Mouse (Mus musculus) midbrain, postnatal 0 days (tissue): ENCODE data around the gene Mesd. TPM values are rescaled to one million over a fixed set of nuclear protein-coding genes. Genes with fewer than 3 reads are reported as not detected.

Source experiments
- ATAC-seq: fragments of 200-750 bp; cut with Nextera tagmentation; 2 replicates; pipeline ENCODE4 v1.8.0; 2017; ENCODE audit warnings: moderate number of reproducible peaks, mild to moderate bottlenecking, moderate TSS enrichment, moderate library complexity; ENCODE audit not compliant: low FRiP score
- DNase-seq: peaks from one replicate; pipeline ENCODE4 v3.0.0-alpha.2; 2015; ENCODE audit warnings: low spot score
- H3K27ac ChIP-seq: fragments of 300-500 bp; sonication (generic); 2 replicates; pipeline ENCODE4 v1.5.1; 2014; ENCODE audit warnings: low read depth, mild to moderate bottlenecking, low read length, mixed read lengths
- H3K27me3 ChIP-seq: fragments of 300-500 bp; sonication (generic); 2 replicates; pipeline ENCODE4 v1.6.1; 2014; ENCODE audit warnings: low read length, control low read depth, mixed read lengths; ENCODE audit not compliant: insufficient read depth
- H3K36me3 ChIP-seq: fragments of 300-500 bp; sonication (generic); 2 replicates; pipeline ENCODE4 v1.6.1; 2014; ENCODE audit warnings: low read length, control low read depth, mixed read lengths; ENCODE audit not compliant: insufficient read depth
- H3K4me1 ChIP-seq: fragments of 300-500 bp; sonication (generic); 2 replicates; pipeline ENCODE4 v1.6.1; 2014; ENCODE audit warnings: mild to moderate bottlenecking, control low read depth, antibody characterized with exemption, low read length, mixed read lengths; ENCODE audit not compliant: insufficient read depth
- H3K4me2 ChIP-seq: fragments of 300-500 bp; sonication (generic); 2 replicates; pipeline ENCODE4 v1.6.1; 2014; ENCODE audit warnings: low read depth, mild to moderate bottlenecking, low read length, mixed read lengths; ENCODE audit not compliant: poor library complexity, severe bottlenecking
- H3K4me3 ChIP-seq: fragments of 300-500 bp; sonication (generic); 2 replicates; pipeline ENCODE4 v1.5.1; 2014; ENCODE audit warnings: low read depth, mild to moderate bottlenecking, low read length, moderate library complexity
- H3K9ac ChIP-seq: fragments of 300-500 bp; sonication (generic); replicated peaks from 2 replicates; pipeline ENCODE4 v1.6.1; 2014; ENCODE audit warnings: mild to moderate bottlenecking, low read length, moderate library complexity, mixed read lengths; ENCODE audit not compliant: poor library complexity, severe bottlenecking
- H3K9me3 ChIP-seq: fragments of 300-500 bp; sonication (generic); 2 replicates; pipeline ENCODE4 v1.6.1; 2016; ENCODE audit warnings: low read length, control low read depth
- CTCF ChIP-seq: IDR thresholded peaks from 2 replicates; pipeline ENCODE4 v1.5.1; 2016; ENCODE audit warnings: antibody characterized with exemption, mild to moderate bottlenecking
- WGBS: fragments of 180-500 bp; shearing (Covaris S2); extraction: QIAGEN DNeasy Blood & Tissue Kit; methylation state at CpG from one replicate; pipeline ENCODE4 v1.1.7; 2014; 5-methylcytosine and 5-hydroxymethylcytosine counted together
- polyA plus RNA-seq: library from polyadenylated mRNA; unstranded; fragments of >200 nt; fragmentation: Nextera tagmentation; extraction: Ambion mirVana; gene quantifications from 2 replicates; pipeline ENCODE4 v1.2.1, GENCODE M21; 2015
- total RNA-seq: library from RNA; depleted of rRNA; stranded (reverse); fragments of >200 nt; gene quantifications from 2 replicates; pipeline ENCODE4 v1.2.3, GENCODE M21; 2014

The Mesd gene
- total and polyA plus RNA-seq, 2 experiments from 2014 or later: 50.2 to 75.0 TPM

DNA sequence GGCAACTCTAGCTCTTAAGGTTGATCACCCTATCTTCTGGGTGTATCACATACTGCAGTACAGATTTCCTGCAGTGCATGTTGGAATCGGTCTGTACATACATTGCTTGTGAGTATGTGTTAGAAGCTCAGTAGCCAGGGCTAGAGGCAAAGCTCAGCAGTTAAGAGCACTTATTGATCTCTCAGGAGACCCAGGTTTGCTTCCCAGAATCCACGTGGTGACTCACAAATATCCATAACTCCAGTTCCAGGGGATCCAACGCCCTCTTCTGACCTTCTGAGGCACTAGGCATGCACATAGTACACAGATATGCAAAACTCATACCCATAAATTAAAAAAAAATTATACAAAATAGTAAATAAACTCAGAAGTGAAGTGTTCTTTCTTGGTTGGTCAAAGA is 7.2 kb upstream of the Mesd start:
- Histone ChIP-seq H3K36me3 (peaks cover 6% of the 10 kb centered on the region; the same call in 1 of the 2 replicates), H3K4me1 (peaks cover 15% of the 10 kb centered on the region), H3K27me3 (no peaks in the 10 kb centered on the region), H3K9me3 (no peaks in the 10 kb centered on the region), H3K4me3 (no peak overlapping the region), H3K27ac (no peak overlapping the region), H3K4me2 (no peak overlapping the region), H3K9ac (no peak overlapping the region)
- no peak for TF ChIP-seq CTCF
- ATAC-seq (no peak), DNase-seq (no peak)
- WGBS: 77% methylated on average over 3 of the region's 3 CpGs

GRCm38 (mm10) chr7:83878676-83879448 is 5.4 kb upstream of the Mesd start:
- Histone ChIP-seq H3K4me3 (no peak overlapping the region), H3K4me1 (peaks cover 25% of the 10 kb centered on the region), H3K27ac (peak overlapping the region; percentile 44; the same call in 1 of the 2 replicates), H3K9ac (no peak overlapping the region), H3K27me3 (no peaks in the 10 kb centered on the region), H3K36me3 (peaks cover 6% of the 10 kb centered on the region; the same call in 1 of the 2 replicates), H3K4me2 (peak overlapping the region; percentile 28), H3K9me3 (no peaks in the 10 kb centered on the region)
- TF ChIP-seq CTCF: no peak
- WGBS: 5% methylated on average over 5 of the region's 5 CpGs
- ATAC-seq: no peak
- DNase-seq: peak; percentile 60

DNA sequence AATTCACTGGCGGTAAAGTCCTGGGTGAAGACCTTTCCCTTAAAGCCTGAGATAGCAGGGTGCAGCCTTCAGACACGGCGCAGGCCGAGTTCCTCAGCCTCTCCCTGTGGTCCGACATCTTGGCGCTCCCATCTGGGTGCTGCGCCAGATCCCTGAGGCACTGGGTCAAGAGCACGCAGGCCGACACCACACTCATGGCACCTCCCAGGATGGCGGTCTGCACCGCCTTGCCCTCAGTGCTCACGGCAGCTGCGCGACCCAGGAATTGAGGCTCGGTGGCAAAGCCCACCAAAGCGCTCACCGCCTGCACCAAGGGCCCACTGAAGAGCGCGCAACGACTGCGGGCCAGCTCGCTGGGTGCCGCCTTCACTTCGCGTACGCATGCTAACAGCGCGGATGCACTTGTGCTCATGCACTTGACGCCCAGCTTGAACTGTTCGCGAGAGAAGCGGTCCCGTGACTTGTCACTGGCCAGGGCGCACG is 2.1 kb upstream of the Mesd start:
- DNase-seq: no peak
- H3K4me2 ChIP-seq: peak overlapping the region; percentile 77
- H3K4me1 ChIP-seq: peaks cover 25% of the 10 kb centered on the region
- no peaks in the 10 kb centered on the region for H3K36me3 ChIP-seq
- no peaks in the 10 kb centered on the region for H3K27me3 ChIP-seq
- H3K9ac ChIP-seq: no peak overlapping the region
- WGBS: 91% methylated on average over 35 of the region's 35 CpGs
- ATAC-seq: no peak
- H3K27ac ChIP-seq: peak overlapping the region; percentile 91
- H3K4me3 ChIP-seq: peak overlapping the region; percentile 84
- no peaks in the 10 kb centered on the region for H3K9me3 ChIP-seq
- TF ChIP-seq CTCF: no peak

GRCm38 (mm10) chr7:83882633-83883275 is 1.5 kb upstream of the Mesd start:
- Histone ChIP-seq H3K27me3 (no peaks in the 10 kb centered on the region), H3K4me2 (peak overlapping the region; percentile 77)

GRCm38 (mm10) chr7:83883276-83884020 is 818 bp upstream of the Mesd start:
- ATAC-seq (peak; percentile 72), DNase-seq (peak; percentile 71)
- H3K4me1 ChIP-seq: peaks cover 24% of the 10 kb centered on the region
- H3K4me2 ChIP-seq: peak overlapping the region; percentile 77
- peak overlapping the region; percentile 84 for H3K4me3 ChIP-seq
- WGBS: under 1% methylated on average over 54 of the region's 91 CpGs
- no peaks in the 10 kb centered on the region for H3K27me3 ChIP-seq
- peak overlapping the region; percentile 89 for H3K9ac ChIP-seq
- no peak for TF ChIP-seq CTCF
- H3K27ac ChIP-seq: peak overlapping the region; percentile 91
- no peaks in the 10 kb centered on the region for H3K9me3 ChIP-seq
- no peaks in the 10 kb centered on the region for H3K36me3 ChIP-seq

More at GRCm38 (mm10) chr7:83882633-83883275, 1.5 kb upstream of the Mesd start:
- no peaks in the 10 kb centered on the region for H3K36me3 ChIP-seq
- WGBS: 20% methylated on average over 56 of the region's 56 CpGs
- TF ChIP-seq CTCF: no peak
- no peaks in the 10 kb centered on the region for H3K9me3 ChIP-seq
- peak overlapping the region; percentile 84 for H3K4me3 ChIP-seq
- ATAC-seq (peak; percentile 21), DNase-seq (peak; percentile 47)
- H3K9ac ChIP-seq: peak overlapping the region; percentile 89
- H3K4me1 ChIP-seq: peaks cover 25% of the 10 kb centered on the region
- peak overlapping the region; percentile 91 for H3K27ac ChIP-seq
